Mouse (Mus musculus): ENCODE measurements around the gene Krtap4-7. TPM values are rescaled to one million over a fixed set of nuclear protein-coding genes. Genes with fewer than 3 reads are reported as not detected.
"Not testable (repeated sequence)": the region's sequence is repeated elsewhere in the genome, so short reads cannot be mapped to it uniquely, and the experiment has no call there.

The Krtap4-7 gene
- not detected for total RNA-seq (2021)
- long read RNA-seq, experiment 1 = 0 reads
- long read RNA-seq, experiment 2 = 0 reads

DNA sequence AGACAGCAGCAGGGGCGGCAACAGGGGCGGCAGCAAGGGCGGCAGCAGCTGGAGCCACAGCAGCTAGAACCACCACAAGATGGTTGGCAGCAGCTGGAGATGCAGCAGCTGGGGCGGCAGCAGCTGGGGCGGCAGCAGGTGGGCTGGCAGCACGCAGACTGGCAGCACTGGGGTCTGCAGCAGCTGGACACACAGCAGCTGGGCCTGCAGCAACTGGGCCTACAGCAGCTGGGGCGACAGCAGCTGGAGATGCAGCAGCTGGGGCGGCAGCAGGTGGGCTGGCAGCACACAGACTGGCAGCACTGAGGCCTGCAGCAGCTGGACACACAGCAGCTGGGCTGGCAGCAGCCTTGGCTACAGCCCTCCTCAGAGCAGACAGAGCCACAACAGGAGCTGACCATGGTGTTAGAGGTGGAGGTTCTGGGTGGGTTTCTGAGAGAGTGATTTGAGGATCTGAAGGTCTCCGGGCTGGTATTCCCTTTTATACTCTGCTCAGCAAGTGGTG lies at the start of gene Krtap4-7:
Gene Krtap4-7, minus strand, starts transcription at position 455 of the 505 bp plus-strand sequence.
- DNase-seq (ENCODE audit: low spot score in 2 of 2) = not testable (repeated sequence)

DNA sequence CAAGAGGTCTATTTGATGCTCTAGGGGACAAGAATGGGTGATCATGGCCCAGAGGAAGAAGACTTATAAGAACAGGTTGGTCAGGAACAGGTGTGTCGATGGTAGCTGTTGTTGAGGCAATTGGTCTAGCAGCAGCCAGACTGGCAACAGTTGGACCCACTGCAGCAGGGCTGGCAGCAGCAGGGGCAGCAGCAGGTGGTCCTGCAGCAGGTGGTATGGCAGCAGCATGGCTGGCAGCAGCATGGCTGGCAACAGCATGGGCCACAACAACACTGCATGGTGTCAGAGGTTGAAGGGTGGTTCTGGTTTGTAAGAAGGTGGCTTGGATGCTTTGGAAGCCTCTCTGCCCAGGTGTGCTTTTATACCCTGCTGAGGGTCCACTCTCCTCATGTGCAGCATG lies 46.6 kb upstream of the Krtap4-7 start, which contains the start of gene Gm14190:
Gene Gm14190, minus strand, starts transcription at position 278 of the 400 bp plus-strand sequence.
- no peak for DNase-seq (ENCODE audit: low spot score in 2 of 2)

DNA sequence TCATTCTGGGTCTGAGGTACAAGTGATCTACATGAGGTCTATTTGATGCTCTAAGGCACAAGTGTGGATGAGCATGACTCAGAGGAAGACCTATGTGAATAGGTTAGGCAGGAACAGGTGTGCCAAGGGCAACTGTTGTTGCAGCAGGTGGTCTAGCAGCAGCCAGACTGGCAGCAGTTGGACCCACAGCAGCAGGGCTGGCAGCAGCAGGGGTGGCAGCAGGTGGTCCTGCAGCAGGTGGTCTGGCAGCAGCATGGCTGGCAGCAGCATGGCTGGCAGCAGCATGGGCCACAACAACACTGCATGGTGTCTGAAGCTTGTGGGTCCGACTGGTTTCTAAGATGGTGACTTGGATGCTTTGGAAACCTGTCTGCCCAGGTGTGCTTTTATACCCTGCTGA lies 41.3 kb upstream of the Krtap4-7 start:
- not testable (repeated sequence) for DNase-seq (ENCODE audit: low spot score in 2 of 2)

DNA sequence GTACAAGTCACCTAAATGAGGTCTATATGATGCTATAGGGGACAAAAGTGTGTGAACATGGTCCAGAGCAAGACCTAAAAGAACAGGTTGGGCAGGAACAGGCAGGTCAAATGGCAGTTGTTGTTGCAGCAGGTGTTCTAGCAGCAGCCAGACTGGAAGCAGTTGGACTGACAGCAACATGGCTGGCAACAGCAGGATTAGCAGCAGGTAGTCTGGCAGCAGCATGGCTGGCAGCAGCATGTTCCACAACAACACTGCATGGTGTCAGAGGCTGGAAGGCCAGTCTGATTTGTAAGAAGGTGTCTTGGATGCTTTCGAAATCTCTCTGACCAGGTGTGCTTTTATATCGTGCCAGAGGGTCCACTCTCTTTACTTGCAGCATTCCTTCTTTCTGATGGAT lies 39.6 kb upstream of the Krtap4-7 start:
- no peak for DNase-seq (ENCODE audit: low spot score in 2 of 2)

DNA sequence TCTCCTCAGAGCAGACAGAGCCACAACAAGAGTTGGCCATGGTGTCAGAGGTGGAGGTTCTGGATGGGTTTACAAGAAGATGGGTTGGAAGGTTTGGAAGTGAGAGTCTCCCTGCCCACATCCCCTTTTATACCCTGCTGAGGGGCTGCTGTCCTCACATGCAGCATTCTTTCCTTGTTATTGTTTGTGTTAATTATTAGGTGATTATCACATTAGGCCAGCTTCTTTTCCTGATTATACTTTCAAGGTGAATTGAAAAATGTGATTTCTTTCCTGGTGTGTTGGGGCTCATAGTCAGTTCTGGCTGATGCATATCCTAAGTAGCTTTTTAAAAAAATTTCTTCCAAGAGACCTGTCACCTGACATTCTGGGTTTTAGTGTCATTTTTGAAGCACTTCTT lies 22.0 kb upstream of the Krtap4-7 start, which contains the start of gene Krtap4-6:
Gene Krtap4-6, minus strand, starts transcription at position 101 of the 400 bp plus-strand sequence.
- DNase-seq (ENCODE audit: low spot score in 2 of 2) = no peak

DNA sequence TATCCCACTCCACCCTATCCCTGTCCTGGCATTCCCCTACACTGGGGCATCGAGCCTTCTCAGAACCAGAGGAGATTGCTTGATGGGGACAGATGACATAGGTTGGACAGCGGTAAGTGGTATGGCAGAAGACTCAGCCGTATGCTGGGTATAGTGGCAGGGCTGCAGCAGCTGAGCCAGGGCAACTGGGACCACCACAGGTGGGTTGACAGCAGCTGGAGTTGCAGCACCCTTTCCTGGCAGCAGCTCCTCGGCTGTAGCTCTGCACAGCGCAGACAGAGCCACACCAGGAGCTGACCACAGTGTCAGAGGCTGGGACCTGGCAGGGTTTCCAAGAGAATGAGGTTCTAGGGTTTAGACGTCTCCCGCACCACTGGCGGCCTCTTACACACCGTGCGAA lies 18.9 kb upstream of the Krtap4-7 start:
- DNase-seq (ENCODE audit: low spot score in 2 of 2) = no peak

DNA sequence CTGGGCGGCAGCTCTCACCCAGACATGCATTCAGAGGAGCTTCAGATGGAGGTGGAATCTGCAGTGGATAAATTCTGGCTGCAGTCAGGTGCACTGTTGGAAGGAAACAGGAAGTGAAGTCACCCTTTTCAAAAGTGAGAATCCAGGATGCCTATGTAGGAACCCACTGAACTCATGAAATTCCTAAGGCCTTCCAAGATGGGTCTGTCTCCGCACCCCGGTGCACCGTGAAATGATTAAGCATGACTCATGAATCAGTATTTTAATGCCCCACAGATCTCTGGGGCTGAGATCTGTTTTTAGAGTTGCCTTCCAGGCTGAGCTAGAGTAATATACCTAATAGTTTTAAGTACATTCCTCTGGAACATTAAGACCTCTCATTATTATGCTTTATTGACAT lies 15.4 kb upstream of the Krtap4-7 start:
- no peak for DNase-seq (ENCODE audit: low spot score in 2 of 2)

DNA sequence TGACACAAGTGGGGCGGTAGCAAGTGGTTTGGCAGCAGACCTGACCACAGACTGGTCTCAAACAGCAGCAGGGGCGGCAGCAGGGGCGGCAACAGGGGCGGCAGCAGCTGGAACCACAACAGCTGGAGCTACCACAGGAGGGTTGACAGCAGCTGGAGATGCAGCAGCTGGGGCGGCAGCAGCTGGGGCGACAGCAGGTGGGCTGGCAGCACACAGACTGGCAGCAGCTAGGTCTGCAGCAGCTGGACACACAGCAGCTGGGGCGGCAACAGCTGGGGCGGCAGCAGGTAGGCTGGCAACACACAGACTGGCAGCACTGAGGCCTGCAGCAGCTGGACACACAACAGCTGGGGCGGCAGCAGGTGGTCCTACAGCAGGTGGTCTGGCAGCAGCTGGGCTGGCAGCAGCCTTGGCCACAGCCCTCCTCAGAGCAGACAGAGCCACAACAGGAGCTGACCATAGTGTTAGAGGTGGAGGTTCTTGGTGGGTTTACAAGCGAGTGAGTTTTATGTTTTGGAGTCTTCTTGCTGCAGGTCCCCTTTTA lies 14.7 kb upstream of the Krtap4-7 start, which contains the start of gene Gm11563:
Gene Gm11563, minus strand, starts transcription at position 494 of the 544 bp plus-strand sequence.
- DNase-seq (ENCODE audit: low spot score in 2 of 2) = not testable (repeated sequence)

DNA sequence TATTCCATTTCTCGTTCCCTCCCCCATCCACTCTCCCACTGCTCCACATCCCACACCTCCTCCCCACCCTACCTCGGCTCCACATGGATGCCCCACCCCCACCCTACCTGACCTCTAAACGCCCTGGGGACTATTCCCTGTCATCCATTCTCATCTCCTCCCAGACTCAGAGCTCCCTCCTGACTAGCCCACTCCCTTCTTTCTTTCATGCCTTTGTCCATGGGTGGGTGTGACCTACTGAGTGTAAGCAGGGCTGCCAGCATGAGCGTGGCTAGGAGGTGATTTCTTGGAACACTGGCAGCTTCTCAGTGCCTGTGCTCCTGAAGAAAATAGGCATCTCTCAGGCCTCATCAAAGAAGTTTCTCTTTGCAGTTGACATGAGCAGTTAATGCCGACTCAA lies 13.2 kb upstream of the Krtap4-7 start:
- no peak for DNase-seq (ENCODE audit: low spot score in 2 of 2)

DNA sequence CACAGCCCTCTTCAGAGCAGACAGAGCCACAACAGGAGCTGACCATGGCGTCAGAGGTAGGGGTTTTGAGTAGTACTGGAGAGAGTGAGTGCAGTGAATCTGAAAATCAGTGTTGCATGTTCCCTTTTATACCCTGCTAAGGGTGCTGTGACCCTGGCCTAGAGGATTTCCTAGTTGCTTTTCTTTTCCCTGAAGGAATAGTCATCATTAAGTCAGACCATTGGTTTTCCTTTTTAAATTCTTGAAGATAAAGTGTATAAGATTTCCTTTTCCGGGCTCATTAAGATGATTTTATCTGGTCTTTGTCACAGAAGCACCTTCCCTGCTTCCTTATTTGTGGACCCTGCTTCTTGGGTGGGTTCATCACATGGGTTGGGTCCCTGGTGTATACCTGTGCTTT lies 6.2 kb upstream of the Krtap4-7 start, which contains the start of gene Gm11555:
Gene Gm11555, minus strand, starts transcription at position 101 of the 400 bp plus-strand sequence.
- DNase-seq (ENCODE audit: low spot score in 2 of 2) = no peak

DNA sequence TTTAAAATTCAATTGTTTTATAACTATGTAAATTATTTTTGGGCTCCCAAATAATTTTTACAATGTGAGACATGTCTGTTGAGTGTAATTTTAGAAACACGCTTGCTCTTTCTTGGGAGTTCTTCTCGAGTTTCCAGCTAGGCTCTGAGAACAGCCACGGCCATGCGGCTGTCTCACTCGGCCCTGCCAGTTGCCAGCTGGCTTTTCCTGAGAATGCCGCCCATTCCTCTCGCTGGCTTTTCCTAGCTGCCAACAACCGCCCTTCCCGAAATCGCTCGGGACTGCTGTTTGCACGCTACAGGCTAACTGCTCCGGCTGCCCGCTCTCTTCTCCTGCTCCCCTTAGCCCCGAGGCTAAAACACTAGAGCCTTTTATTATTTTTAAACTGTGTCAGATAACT lies 2.6 kb upstream of the Krtap4-7 start:
- DNase-seq (ENCODE audit: low spot score in 2 of 2) = no peak

DNA sequence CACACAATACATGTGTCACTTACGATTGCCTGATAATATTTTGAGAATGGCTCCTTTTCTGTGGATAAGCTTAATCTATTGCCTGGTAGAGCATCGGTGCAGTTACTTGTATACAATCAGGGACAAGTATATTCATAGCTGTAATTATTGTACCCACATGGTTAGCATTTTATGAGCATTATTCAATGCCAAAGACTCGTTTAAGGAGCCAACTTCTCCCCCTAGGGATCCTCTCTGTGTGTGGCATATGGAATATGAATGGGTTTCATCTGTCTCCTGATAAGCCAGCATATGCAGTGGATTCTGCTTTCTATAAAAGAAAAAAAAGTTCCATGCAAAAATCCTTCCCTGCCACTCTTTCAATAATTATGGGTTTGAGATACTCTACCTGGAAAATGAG lies 462 bp upstream of the Krtap4-7 start:
- DNase-seq (ENCODE audit: low spot score in 2 of 2) = no peak

DNA sequence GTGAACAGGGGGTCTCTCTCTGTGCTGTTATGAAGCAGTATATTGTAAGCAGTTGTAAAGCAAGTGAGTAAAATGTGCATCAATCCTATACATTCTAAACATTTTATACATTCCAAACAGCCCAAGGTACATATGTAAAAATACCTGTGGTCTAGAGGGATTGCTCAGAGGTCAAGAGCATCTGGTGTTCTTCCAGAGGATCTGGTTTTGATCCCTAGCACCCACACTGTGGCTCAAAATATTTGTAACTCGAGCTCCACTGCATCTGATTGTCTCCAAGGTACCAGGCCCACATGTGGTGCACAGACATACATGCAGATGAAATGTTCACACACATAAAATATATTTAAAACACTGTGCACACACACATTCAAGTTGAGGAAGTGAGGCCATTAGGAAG lies 3.0 kb downstream of the Krtap4-7 start:
- no peak for DNase-seq (ENCODE audit: low spot score in 2 of 2)

DNA sequence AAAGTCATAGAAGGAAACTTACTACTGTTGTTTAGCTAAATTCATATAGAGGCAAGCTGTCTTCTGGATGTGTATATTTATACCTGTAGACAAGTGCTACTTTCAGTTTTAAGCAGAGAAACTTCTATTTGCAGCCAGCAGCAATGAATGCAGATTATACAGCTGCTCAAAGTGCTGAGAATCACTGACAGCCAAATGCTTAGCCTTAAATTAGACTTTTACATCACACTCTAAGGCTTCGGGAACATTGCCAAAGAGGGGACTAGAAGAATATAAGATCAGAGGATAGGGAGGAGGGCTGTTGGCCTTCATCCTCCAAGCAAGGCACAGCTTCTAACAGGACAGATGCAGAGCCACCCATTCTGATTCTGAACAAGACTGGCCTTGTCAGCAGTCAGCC lies 6.8 kb downstream of the Krtap4-7 start:
- no peak for DNase-seq (ENCODE audit: low spot score in 2 of 2)

DNA sequence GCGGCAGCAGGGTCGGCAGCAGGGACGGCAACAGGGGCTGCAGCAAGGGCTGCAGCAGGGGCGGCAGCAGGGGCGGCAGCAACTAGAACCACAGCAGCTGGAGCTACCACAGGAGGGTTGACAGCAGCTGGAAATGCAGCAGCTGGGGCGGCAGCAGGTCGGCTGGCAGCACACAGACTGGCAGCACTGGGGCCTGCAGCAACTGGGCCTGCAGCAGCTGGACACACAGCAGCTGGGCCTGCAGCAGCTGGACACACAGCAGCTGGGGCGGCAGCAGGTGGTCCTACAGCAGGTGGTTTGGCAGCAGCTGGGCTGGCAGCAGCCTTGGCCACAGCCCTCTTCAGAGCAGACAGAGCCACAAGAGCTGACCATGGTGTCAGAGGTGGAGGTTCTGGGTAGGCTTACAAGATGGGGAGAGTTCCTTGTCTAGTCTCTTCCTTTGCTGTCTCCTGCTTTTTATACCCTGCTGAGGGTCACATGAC lies 9.2 kb downstream of the Krtap4-7 start, which contains the start of gene Krtap4-2:
Gene Krtap4-2, minus strand, starts transcription at position 432 of the 482 bp plus-strand sequence.
- no peak for DNase-seq (ENCODE audit: low spot score in 2 of 2)

DNA sequence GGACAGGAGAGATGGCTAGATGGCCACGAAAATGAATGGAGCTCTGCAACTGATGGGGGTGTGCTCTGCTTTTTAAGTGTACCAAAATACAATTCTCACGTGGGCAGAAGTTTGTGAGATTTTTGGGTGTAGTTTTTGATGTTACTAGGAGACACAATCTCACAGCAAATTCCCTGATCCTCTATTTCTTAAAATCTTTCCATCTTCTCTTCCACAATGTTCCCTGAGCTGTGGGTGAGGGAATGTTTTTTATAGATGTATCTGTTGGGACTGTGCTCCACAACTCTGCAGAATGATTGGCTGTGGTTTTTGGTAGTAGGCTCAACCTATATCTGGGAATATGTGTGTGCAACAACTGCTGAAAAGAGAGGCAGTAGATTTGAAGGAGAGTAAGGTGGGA lies 10.6 kb downstream of the Krtap4-7 start:
- no peak for DNase-seq (ENCODE audit: low spot score in 2 of 2)

DNA sequence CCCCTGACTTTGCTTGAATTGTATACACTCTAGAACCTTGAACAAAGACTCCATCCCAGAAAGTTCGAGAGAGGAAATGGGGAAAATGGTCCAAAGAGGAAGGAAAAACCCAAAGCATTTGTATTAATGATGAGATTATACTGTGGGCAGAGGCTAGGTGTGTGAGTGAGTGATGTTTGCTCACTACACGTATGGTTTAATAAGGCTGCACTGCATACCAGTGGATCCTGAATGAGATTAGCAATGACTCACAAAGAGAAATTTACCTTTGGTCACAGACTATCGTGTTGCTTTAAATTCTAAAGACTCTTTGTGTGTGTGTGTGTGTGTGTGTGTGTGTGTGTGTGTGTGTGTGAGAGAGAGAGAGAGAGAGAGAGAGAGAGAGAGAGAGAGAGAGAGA lies 13.0 kb downstream of the Krtap4-7 start:
- DNase-seq (ENCODE audit: low spot score in 2 of 2) = no peak

DNA sequence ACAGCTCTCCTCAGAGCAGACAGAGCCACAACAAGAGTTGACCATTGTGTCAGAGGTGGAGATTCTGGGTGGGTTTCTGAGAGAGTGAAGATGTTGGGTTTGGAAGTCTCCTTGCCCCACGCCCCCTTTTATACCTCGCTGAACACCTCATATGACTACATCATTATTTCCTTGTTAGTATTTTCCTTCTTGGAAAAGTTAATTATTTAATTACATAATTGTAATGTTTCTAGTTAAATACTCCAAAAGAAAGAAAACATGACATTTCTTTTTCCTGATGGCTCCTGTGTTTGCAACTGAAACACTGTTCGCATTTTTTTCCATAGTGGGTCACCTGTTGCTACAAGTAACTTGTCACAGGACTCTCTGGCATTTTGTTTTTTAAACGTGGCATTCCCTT lies 15.8 kb downstream of the Krtap4-7 start, which contains the start of gene Krtap4-1:
Gene Krtap4-1, minus strand, starts transcription at position 101 of the 400 bp plus-strand sequence.
- DNase-seq (ENCODE audit: low spot score in 2 of 2) = no peak

DNA sequence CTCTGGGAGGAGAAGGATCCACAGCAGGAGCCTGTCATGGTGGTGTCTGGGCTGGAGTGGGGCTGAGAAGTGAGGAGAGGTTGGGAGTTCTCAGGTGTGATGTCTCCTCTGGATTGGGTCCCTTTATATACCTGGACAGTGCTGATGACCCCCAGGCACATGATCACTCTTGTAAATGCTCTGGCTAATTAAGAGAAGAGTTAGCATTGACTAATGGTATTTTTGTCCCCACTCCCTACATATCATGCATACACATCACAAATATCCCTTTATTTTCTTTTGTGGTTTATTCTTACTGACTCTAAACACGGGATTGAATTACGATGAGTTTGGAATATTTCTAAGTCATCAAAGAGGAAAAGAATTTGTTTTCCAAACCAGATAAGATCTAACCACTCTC lies 23.6 kb downstream of the Krtap4-7 start, which contains the start of gene Gm11562:
Gene Gm11562, minus strand, starts transcription at position 101 of the 400 bp plus-strand sequence.
- no peak for DNase-seq (ENCODE audit: low spot score in 2 of 2)

DNA sequence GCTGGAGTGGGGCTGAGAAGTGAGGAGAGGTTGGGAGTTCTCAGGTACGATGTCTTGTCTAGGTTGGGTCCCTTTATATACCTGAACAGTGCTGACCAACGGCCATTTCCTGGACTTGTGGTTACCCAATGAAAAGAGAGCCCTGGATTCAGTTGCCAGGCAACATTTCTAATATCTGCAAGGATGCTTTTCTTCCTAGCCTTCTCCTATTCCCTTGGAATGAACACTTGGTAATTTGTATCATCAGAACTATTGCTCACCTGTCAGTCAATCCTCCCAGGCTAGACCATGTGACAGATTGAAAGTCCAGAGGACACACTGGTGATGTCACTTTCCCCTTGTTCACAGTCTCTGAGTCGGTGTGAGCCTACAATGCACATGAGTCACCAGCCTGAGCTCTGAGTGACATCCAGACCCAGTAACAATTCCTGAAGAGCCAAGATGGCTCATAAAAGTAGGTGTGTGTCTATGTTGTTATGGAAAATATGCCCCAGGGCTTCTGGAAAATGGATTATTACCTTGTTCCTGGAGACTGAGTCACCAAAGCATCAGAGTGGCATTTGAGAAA lies 29.0 kb downstream of the Krtap4-7 start, which contains the start of gene Krtap2-4:
Gene Krtap2-4, minus strand, starts transcription at position 51 of the 568 bp plus-strand sequence.
- no peak for DNase-seq (ENCODE audit: low spot score in 2 of 2)

DNA sequence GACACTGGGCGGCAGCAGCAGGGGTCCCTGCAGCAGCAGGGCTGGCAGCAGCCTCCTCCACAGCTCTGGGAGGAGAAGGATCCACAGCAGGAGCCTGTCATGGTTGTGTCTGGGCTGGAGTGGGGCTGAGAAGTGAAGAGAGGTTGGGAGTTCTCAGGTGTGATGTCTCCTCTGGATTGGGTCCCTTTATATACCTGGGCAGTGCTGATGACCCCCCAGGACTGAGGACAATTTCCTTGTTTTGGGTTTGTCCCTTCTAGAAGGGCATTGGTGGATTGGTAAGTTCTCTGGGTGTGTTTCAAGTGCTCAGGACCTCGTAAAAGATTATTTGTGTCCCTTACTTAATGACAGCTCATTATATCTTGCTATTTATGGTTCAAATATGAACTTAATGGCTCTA lies 33.8 kb downstream of the Krtap4-7 start, which contains the start of gene Gm11937:
Gene Gm11937, minus strand, starts transcription at position 101 of the 400 bp plus-strand sequence.
- not testable (repeated sequence) for DNase-seq (ENCODE audit: low spot score in 2 of 2)

DNA sequence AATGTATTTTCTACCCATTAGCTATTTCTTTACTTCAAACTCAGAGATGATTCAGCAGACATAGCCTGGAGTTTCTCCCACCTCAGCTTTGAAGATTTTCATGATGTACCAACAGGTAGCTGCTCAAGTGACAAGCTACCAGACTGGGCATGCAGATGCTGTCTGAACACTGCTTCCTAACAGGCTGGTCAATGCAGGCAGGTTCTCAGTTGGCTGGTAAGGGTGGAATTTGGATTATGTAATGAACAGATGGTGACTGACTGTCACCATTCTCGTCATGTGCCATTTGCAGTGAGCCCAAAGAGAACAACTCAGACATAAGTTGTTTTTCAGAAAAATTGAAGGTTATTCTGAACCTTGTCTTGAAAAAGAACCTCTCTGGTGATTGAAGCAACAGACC lies 34.8 kb downstream of the Krtap4-7 start:
- DNase-seq (ENCODE audit: low spot score in 2 of 2) = no peak

All from gastrocnemius, postnatal 4 days (tissue).